Mouse (Mus musculus) CD8-positive naive resting alpha-beta T cell, adult 2 months (primary cell): ENCODE measurements around the gene Irs1.

Experiments
- DNase-seq, 2 experiments: peaks; one replicate each; pipeline ENCODE4 v3.0.0; 2022; ENCODE audit warnings: low read depth in 2 of 2, low spot score in 2 of 2

Irs1 gene

DNA sequence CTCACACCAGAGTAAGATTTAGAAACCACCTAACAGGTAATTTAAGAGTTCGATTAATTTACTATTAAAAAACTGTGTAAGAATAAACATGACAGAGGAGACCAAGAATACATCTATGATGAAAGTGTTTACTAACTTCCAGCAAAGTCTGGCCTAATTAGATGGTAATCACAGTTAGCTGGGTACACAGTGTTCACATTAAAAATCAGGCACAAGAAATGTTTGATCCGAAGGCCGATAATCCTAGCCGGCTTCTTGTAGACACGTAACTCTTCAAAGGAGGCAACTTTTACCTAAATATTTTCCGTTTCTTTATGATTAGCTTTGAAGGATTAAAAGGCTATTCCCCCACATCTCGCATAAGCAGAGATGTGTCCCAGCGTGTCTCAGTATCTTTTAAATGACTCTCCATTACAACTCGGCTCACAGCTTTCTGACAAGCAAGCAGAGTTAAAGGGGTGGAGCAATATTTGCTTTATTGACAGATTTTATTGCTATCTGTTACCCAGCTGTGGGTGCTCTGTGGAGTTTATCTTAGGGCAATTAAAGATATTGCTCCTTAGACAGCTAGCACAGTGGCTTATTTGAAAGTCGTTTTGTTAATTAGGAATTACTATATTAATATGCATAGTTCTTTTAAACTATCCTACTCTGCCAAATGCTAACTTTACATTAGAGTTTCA is 102.5 kb downstream of the Irs1 start:
- DNase-seq: no peak

DNA sequence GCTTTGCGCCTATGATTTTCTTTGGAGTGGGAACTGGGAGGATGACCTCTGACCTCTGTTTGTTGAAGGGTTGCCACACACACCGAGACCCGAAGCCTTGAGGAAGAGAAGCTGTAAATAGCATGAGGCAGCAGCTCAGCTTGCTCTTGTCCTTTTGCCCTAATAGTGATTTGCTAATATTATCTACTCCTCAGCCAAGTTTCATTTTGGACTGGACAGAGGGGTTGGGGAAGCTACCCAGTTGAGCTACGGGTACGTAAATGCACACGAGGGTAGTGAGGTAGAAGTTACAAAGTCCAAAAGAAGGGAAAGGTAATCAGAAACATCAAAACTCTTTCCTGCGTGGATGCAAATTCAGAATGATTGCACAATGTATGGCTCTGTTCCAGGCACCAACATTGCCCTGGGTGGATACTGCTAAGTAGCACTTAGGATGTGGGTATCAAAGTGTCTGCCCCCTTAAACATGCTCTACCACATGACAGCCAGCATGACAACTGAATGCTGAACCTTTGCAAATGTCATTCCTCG is 107.2 kb downstream of the Irs1 start:
- no peak for DNase-seq
